Mouse (Mus musculus) WW6 (cell line): Measurements from ENCODE around the gene Htr2a.

Experiments used
- DNase-seq: peaks from one replicate; pipeline ENCODE4 v3.0.0-alpha.2; 2013; ENCODE audit warnings: low read depth, low spot score

Htr2a gene

DNA sequence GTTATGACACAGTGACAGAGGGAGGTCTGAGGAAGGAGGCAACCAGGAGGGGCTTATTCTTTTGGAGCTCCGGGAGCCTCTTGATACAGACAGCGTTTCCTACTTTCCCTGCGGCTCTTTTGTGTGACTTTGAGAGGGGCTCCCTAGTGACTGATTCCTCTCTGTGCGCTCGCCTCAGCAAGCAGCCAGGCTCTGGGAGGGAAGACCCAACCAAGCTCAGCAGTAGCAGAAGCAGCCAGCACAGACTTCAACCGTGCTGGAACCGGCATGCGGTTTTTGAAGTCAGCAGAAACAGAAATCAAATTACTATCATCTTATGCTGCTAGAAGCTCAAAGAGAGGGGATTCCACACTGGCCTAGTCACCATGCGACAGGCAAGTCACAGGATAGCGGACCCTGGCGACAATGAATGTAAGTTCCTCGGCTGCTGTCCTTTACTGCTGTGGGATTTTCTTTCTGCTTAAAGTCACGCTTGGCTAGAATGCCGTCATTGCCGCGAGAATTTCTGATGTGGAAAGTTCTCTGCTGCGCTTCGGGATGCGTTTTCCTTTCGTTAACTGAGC lies at the start of gene Htr2a:
TSS of gene Htr2a (plus strand) at position 22 of the 563 bp plus-strand sequence.
- DNase-seq, result no peak

DNA sequence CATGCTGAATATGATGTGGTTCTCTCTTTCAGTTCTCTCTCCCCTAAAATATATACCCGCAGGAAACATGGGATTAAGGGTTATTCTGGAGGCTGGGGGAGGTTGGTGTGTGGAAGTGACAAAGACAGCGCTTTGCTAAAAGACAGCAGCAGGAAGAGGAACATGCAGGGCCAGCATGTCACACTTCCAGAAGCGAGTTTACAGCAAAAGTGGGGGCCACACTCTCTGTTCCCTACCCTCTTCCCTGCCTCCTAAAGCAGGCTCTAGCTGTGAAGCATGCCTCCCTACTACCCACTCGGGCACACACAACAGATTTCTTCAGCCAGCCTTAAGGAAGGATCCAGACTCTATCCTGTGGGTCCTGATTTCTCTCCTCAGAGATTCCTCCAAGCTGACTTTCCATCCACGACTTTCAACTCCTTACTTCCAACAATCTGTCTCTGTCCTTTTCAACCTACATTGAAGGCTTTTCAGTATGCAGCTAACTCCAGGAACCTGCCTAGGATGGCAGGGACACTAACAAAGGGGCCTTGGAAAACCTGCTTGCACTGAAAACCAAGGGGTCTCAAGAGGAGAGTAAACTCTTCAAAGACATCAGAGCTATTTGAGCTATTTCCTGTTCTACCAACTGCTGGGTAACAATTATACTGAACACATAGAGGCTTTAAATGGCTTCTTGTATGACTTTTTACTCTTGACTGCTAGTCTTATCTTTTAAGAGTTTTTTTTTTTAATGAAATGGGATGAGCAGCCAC lies 39.1 kb upstream of the Htr2a start:
- DNase-seq, result no peak

DNA sequence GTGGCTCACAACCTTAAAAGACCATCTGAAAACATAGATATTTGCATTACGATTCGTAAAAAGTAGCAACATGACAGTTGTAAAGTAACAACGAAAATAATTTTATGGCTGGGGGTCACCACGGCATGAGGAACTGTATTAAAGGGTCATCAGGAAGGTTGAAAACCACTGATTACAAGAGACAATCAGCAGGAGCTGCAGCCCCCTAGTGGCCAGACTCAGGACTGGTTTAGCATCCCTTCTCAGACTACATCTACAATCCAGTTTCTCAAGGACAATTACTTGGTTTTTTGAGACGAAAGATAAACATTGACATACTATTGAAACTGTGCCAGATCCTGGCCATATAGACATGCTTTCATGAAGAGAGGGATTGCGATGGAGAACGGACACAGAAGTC lies 38.1 kb upstream of the Htr2a start:
- DNase-seq, result no peak

DNA sequence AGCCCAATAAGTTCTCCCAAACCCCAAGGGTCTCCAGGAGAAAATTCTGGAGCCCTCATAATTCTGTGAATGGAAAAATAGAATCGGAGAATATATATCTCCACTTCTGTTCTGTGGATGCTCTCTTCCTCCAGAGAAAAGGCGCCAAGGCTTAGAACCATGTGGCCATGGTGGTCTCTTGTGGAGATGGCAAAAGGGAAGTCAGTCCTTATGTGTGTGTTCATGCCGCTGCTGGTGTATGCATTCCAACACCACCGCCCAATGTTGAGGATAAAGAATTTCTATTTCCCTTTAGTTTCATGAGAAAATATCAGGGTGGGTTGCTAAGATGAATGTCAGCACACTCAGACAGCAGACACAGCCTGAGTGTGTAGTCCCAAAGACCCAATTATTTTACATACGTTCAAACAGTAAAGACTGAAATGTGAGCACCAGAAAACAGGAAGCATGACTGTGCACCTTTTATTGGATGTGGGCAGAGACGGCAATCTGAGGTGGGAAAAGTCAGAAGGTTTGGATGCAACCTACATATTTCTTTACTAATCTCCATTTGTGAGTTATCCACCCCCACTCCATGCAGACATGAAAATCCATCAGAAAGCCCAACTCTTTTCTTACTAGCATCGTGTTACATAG lies 37.4 kb upstream of the Htr2a start:
- DNase-seq, result no peak

DNA sequence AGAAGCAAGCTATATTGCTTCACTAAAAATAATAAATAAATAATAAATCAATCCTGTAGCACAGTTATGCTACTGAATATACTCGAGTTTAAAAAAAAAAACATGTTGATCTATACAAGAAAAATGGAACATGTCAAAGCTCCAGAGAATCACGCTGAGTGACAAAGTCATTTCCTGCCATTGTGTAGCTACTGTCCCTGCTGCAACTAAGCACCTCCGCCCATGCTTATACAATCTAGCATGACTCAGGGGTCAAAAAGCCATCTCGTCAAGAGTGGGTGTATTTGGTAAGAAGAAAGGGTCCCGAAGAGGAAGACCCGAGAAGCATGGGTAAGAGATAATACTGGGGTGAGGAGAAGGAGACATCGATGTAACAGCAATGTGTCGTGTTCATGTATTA lies 29.3 kb upstream of the Htr2a start:
- DNase-seq, result no peak

DNA sequence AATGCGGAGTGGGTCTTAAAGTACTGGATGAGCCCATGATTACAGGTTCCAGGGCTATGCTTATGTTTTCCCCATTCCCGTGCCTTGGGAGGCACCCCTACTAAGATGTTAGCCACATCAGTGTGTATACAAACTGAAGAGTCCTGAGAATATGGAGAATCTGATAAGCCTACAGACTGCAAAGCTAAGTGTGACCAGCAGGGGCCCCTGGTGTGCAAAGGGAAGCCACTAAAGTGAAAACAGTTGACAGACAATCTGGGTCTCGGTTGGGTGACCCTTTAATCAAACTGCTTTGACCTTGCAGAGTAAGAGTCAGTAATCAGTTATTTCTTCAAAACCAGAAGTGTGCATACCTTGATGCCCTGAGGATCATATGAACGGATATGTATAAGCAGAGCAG lies 21.8 kb upstream of the Htr2a start:
- no peak for DNase-seq

DNA sequence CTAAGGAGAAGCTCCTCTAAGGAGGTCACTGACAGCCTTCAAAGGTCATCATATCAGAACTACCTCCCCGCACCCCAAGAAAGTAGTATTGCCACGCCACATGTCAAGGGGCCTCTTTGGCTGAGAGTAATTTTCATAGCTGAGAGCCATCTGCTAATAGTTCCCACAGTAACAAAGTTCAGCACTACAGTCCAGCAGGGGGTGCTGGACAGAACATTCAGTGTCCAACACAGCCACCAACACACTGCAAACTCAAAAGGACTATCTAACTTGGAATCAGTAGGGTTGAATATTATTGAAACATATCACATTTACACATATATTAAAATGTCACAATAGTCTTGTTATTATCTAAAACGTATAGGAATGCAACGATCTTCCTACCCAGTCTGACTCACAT lies 2.6 kb upstream of the Htr2a start:
- no peak for DNase-seq

DNA sequence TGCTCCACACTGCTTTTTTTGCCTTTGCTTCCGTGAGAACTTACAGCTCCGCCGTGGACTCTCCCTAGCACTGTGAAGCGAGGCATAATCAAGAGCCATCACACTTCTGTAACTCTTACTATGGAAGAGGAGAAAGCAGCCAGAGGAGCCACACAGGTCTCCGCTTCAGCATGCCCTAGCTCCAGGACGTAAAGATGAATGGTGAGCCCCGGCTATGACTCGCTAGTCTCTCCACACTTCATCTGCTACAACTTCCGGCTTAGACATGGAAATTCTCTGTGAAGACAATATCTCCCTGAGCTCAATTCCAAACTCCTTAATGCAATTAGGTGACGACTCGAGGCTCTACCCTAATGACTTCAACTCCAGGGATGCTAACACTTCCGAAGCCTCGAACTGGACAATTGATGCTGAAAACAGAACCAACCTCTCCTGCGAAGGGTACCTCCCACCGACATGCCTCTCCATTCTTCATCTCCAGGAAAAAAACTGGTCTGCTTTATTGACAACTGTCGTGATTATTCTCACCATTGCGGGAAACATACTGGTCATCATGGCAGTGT lies 1.1 kb downstream of the Htr2a start:
- DNase-seq, result no peak

DNA sequence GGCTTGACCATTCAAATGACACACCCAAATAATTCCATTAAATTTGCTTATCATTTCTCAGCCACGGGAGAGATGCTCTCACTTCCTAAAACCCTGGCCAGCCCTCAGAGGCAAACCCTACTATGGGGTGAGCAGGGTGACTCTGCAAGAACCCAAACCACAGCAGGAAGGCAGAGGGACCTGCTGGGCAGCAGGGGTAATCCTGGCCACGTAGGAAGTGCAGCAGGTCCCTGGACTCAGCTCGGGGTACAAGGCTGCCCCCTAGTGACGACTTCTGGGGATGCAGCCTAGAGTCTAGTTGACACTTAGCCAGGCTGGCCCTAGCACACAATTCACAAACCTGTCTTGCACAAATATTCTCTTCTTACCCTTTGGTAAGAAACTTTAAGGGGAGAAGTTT lies 2.7 kb downstream of the Htr2a start:
- no peak for DNase-seq

DNA sequence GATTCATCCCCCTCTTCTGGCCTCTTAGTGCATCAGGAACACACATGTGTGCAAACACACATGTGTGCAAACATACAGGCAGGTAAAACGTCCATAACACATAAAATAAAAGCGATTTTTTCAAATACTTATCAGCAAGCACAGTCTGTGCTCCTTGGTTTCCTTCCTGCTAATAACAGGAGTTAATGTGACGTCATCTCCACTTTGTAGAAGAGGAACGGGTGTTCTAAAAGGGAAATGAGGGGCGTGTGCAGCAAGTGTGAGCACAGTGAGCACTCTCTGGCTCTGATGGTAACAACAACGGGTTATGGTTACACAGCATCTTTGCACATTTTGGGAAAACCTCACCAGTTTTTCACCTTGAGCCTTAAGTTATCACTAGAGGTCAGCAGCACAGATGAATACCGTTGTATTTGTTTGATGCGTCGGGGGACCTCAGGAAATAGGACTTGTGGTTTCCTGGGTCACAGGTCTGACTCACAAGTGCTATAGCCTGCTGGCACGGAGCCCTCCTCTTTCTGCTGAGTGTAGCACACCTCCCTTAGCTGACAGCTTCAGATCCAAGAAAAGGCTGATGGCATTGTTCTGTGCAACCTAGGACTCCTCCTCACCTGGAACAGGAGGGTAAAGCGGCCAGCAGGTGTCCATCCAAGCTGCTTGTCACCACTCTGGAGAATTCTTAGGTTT lies 5.6 kb downstream of the Htr2a start:
- DNase-seq, result no peak

DNA sequence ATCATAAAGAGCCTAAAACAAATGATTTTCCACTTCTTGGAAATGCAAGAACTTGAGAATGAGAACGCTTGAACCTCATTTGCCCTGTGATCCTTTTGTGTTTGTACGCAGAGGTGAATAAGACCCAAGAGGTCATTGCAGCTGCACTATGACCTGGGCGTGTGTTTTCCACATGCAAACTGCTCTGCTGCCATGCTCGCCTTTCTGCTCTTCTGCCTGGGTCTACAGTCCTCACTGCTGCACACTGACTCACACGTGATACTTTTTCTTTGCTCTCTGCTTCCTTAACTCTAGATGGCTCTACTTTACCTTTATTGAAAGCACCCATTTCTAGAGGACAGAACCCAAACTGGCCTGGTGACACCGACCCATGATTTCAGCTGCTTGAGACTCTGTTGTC lies 9.4 kb downstream of the Htr2a start:
- DNase-seq, result no peak

DNA sequence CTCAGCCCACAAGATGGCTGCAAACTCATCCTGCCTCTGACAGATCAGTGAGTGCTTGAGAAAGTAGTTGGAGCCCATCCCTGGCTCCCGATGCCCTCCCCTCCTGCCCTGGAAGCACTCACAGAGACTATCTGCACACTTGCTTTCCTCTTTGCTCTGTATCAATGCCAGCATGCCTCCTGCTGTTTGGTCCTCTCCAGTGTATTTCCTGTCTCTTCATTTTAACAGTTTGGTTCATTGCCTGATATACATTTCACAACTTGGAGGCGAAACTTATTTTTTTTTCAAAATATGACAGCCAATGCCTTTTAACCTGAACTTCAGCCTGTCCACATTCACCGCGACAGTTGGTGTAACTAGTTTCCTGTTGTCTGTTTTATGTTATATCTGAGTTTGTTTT lies 11.0 kb downstream of the Htr2a start:
- DNase-seq, result no peak

DNA sequence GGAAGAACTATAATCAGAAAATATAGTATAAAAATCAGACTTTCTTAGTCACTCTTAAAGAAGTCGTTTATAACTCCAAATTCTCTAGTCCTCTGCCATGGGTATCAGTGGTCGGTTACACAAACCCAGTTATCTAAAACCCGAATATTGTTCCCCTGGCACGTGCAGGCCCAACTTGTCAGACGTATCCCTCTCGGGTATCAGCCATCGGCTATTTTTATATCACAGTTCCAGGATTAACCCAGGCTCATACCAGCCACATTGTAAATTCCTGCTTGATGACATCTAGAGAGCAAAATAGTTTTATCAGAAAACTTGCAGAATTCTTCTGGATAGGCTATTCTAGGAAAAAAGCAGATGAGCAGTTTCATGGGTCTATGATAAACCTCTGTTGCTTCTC lies 16.6 kb downstream of the Htr2a start:
- DNase-seq, result no peak

DNA sequence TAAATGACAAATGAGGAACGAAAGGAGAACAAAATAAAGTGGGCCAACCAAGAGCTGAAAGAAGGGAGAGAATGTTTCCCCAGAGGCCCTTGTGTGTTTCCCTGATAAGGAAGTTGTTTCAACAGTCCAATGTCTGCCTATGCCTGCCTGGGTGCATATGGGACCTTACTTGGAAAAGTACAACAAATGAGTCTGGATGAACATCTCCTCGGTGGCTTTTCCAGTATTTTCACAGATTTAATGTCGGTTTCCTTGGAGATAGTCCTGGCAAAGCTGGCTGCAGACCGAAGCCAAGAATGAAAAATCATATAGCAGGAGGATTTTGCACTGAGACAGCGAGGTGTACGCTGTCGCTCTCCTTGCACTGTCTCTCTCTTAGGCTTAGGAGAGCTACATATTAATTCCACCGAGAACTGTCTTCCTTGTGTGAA lies 18.8 kb downstream of the Htr2a start:
- DNase-seq, result no peak

DNA sequence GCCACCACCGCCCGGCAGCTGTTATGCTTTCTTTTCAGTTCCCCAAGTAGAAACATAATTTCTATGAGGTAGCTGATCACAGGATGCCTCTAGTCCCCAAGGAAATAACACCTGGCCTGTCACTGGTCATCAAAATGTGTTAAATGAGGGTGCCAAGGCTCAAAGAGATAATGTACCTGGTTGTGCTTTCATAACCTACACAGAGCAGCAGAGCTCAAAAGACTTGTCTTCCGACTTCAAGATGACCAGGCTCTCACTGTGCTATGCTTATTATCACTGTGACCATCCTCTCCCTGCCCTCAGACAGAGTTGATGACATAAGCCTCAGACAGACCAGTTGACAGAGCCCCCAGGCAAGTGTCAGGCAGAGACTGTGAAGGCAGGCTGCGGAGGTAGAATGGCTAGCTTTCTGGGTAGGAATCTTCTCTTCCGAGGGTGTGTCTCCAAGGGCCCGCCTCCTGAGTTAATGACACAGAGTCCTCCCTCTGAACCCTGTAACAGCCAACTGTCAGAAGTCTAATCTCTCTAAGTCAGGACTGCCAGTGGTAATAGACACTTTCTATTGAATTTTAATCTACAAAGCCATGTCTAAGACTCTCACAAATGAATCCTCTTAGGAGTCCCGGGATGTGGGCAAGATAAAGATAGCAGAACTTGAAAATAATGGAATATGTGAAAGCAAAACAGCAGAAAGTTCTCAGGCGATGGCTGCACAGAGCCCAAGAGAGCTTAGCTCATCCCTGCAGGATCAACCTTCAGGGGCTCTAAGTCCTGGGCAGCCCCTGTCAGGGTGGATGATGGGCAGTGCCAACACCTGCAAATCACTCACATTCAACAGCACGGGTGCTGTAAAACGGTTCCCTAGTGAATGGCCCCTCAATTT lies 31.7 kb downstream of the Htr2a start:
- no peak for DNase-seq

DNA sequence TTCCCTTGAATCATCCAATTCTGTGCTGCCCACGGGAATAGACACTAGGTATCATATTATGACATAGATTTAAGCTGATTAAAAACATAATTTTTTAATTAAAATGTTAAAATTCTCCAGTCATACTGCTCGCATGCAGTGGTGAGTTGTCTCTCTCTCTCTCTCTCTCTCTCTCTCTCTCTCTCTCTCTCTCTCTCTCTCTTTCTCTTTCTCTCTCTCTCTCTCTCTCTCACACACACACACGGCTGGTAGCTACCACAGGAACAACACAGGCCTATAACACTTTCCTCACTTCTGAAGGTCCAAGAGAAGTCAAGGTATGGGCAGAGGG lies 32.3 kb downstream of the Htr2a start:
- no peak for DNase-seq

DNA sequence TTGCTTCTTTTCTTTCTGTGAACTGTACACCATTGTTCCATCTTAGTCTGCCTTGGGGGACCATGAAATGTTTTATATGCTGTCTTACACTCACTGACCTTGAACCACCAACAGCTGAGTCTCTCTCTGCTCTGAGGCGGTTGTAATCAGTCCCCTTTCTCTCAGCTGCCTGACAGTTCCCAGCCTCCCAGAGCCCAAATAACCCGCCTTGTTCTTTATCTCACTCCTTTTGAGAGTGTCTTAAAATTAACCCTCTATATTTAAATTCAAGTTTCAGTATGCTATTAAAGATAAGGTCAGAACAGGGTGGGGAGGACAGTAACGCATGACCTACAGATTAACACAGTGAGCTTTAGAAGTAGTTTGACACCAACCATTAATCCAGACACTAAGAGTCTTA lies 32.9 kb downstream of the Htr2a start:
- DNase-seq, result no peak

DNA sequence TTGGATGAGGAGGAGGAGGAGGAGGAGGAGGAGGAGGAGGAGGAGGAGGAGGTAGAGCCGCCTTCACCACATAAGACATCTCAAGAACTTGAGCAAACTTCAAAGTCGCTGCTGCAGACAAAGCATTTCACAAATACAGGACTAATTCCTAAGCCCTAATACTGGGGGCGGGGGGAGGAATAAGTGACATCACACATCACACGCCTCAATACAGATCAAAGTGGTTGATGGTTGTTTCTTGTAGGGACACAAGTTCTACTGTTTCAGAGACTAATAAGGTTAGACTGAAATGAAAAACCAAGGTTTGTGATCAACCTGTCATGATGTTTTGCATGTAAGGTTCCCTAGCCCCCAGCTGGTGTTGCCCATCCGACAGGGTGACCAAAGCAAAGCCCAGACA lies 39.2 kb downstream of the Htr2a start:
- DNase-seq, result no peak

DNA sequence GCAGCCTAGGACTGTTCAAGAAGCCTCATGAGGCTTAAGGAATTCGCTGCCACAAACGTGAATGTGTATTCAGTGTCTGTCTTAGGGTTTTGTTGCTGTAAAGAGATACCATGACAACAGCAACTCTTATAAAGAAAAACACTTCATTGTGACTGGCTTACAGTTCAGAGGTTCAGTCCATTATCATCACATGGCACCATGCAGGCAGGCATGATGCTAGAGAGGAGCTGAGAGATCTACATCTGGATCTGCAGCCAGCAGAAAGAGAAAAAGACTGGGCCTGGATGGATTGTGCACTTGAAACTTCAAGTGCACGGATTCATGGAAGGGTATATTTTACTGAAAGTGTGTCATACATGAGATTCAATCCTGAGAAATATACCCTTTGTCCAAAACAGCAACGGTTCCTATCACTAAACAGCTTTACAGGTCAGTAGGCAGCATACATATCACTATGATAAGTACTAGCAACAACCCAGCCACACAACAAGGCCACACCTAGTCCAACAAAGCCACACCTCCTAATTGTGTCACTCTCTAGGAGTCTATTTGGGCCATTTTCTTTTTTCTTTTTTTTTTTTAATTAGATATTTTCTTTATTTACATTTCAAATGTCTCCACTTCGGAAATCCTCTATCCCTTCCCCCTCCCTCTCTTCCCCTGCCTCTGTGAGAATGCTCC lies 43.8 kb downstream of the Htr2a start:
- DNase-seq, result no peak

DNA sequence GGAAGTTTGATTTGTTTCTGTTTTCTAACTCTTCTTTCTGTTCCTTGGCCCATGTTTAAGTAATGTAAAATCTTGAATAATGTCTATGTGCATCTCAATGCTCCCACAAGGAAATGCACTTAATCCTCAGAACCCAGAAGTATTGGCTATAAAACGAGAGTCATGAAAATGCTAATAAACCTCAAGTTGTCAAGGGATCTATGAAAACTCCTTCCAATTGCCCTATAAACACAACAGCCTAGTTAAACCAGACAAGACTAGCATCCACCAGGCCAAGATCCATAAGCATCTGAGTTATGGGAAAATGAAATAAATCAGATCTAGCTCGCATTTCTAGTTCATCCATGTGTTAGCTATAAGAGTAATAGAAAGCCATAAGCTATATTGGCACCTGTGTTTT lies 51.3 kb downstream of the Htr2a start:
- no peak for DNase-seq

DNA sequence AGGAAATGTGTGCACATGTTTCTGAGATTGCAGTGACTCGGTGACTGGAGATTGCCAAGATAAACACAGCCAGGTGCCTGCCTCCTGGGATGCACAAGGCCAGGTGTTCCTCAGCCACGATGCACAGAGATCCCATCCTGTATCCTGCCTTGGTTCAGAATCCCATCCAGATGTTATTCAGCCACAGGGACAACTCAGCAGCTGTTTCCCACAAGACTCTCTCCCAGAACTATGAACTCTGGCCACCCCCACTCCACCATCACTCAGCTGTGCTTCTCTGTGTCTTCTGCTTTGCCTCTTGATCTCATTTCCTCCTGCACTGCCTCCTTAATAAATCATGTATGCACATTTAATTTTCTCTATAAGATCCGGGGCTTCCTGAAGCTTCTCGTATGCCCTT lies 56.1 kb downstream of the Htr2a start:
- DNase-seq, result no peak
